Mouse (Mus musculus) megakaryocyte, embryonic 14.5 days (primary cell): ENCODE measurements around the gene Rhoj. TPM values are rescaled to one million over a fixed set of nuclear protein-coding genes. Genes with fewer than 3 reads are reported as not detected.

Source experiments
- H3K27me3 ChIP-seq: replicated peaks from 2 replicates; pipeline ENCODE3; 2012; ENCODE audit warnings: inconsistent platforms
- H3K36me3 ChIP-seq: replicated peaks from 2 replicates; pipeline ENCODE3; 2012; ENCODE audit warnings: low read length, inconsistent platforms, mixed read lengths
- H3K4me1 ChIP-seq: 2 replicates; pipeline ENCODE4 v1.6.1; 2012; ENCODE audit warnings: inconsistent platforms
- H3K4me3 ChIP-seq: replicated peaks from 2 replicates; pipeline ENCODE3; 2012; ENCODE audit warnings: moderate library complexity, mild to moderate bottlenecking, inconsistent platforms
- H3K9me3 ChIP-seq: 2 replicates; pipeline ENCODE4 v1.6.1; 2012; ENCODE audit warnings: inconsistent platforms
- FLI1 ChIP-seq: IDR thresholded peaks from 2 replicates; pipeline ENCODE4 v1.6.1; 2012; ENCODE audit warnings: low read length, inconsistent platforms, mixed read lengths
- GATA1 ChIP-seq: IDR thresholded peaks from 3 replicates; pipeline ENCODE4 v1.6.1; 2012; ENCODE audit warnings: mixed read lengths, low read length, inconsistent platforms, borderline replicate concordance
- polyA plus RNA-seq: library from polyadenylated mRNA; stranded (reverse); fragments of >175 nt; gene quantifications from 2 replicates; pipeline ENCODE4 v1.2.3, GENCODE M21; 2012; ENCODE audit warnings: low replicate concordance; ENCODE audit not compliant: insufficient read depth

Gene Rhoj
- polyA plus RNA-seq, 1 experiment = 62.7 TPM

GRCm38 (mm10) chr12:75299865-75300264 lies 8.3 kb upstream of the Rhoj start:
- TF ChIP-seq GATA1 (no peak), FLI1 (no peak)
- H3K27me3 ChIP-seq = no peaks in the 10 kb centered on the region
- H3K36me3 ChIP-seq = no peaks in the 10 kb centered on the region
- peaks cover 3% of the 10 kb centered on the region for H3K4me1 ChIP-seq
- H3K4me3 ChIP-seq = no peak overlapping the region
- H3K9me3 ChIP-seq = no peaks in the 10 kb centered on the region

- H3K9me3 ChIP-seq = no peaks in the 10 kb centered on the region
- TF ChIP-seq GATA1 (no peak), FLI1 (no peak)
- H3K4me1 ChIP-seq = peaks cover 22% of the 10 kb centered on the region
- H3K36me3 ChIP-seq = no peaks in the 10 kb centered on the region
- H3K4me3 ChIP-seq = peak overlapping the region; percentile 18
- peaks cover 3% of the 10 kb centered on the region for H3K27me3 ChIP-seq
These were observed 4.0 kb upstream of the Rhoj start for GRCm38 (mm10) chr12:75304132-75304531.

GRCm38 (mm10) chr12:75309756-75310155 lies 1.6 kb downstream of the Rhoj start:
- peak overlapping the region; percentile 62 for H3K4me3 ChIP-seq
- no peaks in the 10 kb centered on the region for H3K36me3 ChIP-seq
- H3K9me3 ChIP-seq = no peaks in the 10 kb centered on the region
- no peak for TF ChIP-seq GATA1
- no peak for TF ChIP-seq FLI1
- peaks cover 3% of the 10 kb centered on the region for H3K27me3 ChIP-seq
- H3K4me1 ChIP-seq = peaks cover 47% of the 10 kb centered on the region

GRCm38 (mm10) chr12:75310766-75311165 lies 2.6 kb downstream of the Rhoj start:
- no peak for TF ChIP-seq FLI1
- TF ChIP-seq GATA1 = no peak
- H3K36me3 ChIP-seq = no peaks in the 10 kb centered on the region
- H3K9me3 ChIP-seq = no peaks in the 10 kb centered on the region
- peaks cover 51% of the 10 kb centered on the region for H3K4me1 ChIP-seq
- no peak overlapping the region for H3K4me3 ChIP-seq
- H3K27me3 ChIP-seq = peaks cover 3% of the 10 kb centered on the region

- Histone ChIP-seq H3K9me3 (no peaks in the 10 kb centered on the region), H3K4me1 (peaks cover 61% of the 10 kb centered on the region), H3K27me3 (peaks cover 3% of the 10 kb centered on the region), H3K36me3 (no peaks in the 10 kb centered on the region), H3K4me3 (no peak overlapping the region)
- TF ChIP-seq FLI1 (no peak), GATA1 (no peak)
These were observed 3.8 kb downstream of the Rhoj start for GRCm38 (mm10) chr12:75311879-75312278.

- TF ChIP-seq GATA1 = no peak
- no peak for TF ChIP-seq FLI1
- Histone ChIP-seq H3K4me3 (no peak overlapping the region), H3K9me3 (no peaks in the 10 kb centered on the region), H3K27me3 (no peaks in the 10 kb centered on the region), H3K36me3 (no peaks in the 10 kb centered on the region), H3K4me1 (peaks cover 44% of the 10 kb centered on the region)
These were observed 5.9 kb downstream of the Rhoj start for GRCm38 (mm10) chr12:75313992-75314391.

GRCm38 (mm10) chr12:75315851-75316250 lies 7.7 kb downstream of the Rhoj start:
- Histone ChIP-seq H3K9me3 (no peaks in the 10 kb centered on the region), H3K27me3 (no peaks in the 10 kb centered on the region), H3K36me3 (no peaks in the 10 kb centered on the region), H3K4me1 (peaks cover 45% of the 10 kb centered on the region), H3K4me3 (no peak overlapping the region)
- no peak for TF ChIP-seq FLI1
- TF ChIP-seq GATA1 = no peak

- Histone ChIP-seq H3K27me3 (no peaks in the 10 kb centered on the region), H3K36me3 (peaks cover 23% of the 10 kb centered on the region), H3K9me3 (peaks cover 13% of the 10 kb centered on the region), H3K4me3 (peak overlapping the region; percentile 75), H3K4me1 (peaks cover 24% of the 10 kb centered on the region)
- TF ChIP-seq FLI1 (no peak), GATA1 (no peak)
These were observed 12.4 kb downstream of the Rhoj start for GRCm38 (mm10) chr12:75320441-75320925.

GRCm38 (mm10) chr12:75321189-75321588 lies 13.1 kb downstream of the Rhoj start:
- TF ChIP-seq GATA1 (no peak), FLI1 (no peak)
- no peak overlapping the region for H3K4me3 ChIP-seq
- peaks cover 23% of the 10 kb centered on the region for H3K36me3 ChIP-seq
- H3K4me1 ChIP-seq = peaks cover 20% of the 10 kb centered on the region
- H3K27me3 ChIP-seq = no peaks in the 10 kb centered on the region
- H3K9me3 ChIP-seq = peaks cover 13% of the 10 kb centered on the region

GRCm38 (mm10) chr12:75329188-75329587 lies 21.1 kb downstream of the Rhoj start:
- no peak overlapping the region for H3K4me3 ChIP-seq
- no peaks in the 10 kb centered on the region for H3K27me3 ChIP-seq
- H3K36me3 ChIP-seq = peaks cover 3% of the 10 kb centered on the region
- no peaks in the 10 kb centered on the region for H3K9me3 ChIP-seq
- TF ChIP-seq GATA1 (no peak), FLI1 (no peak)
- H3K4me1 ChIP-seq = no peaks in the 10 kb centered on the region

GRCm38 (mm10) chr12:75339894-75340293 lies 31.8 kb downstream of the Rhoj start:
- Histone ChIP-seq H3K27me3 (no peaks in the 10 kb centered on the region), H3K4me1 (peaks cover 13% of the 10 kb centered on the region), H3K4me3 (no peak overlapping the region), H3K9me3 (peaks cover 4% of the 10 kb centered on the region; the same call in 1 of the 2 replicates), H3K36me3 (no peaks in the 10 kb centered on the region)
- TF ChIP-seq FLI1 (no peak), GATA1 (no peak)
